Mouse (Mus musculus): ENCODE results near the gene 2410015M20Rik. TPM values are rescaled to one million over a fixed set of nuclear protein-coding genes. Genes with fewer than 3 reads are reported as not detected.

The 2410015M20Rik gene
- total and polyA plus RNA-seq, 3 experiments: 274 to 334 TPM; not detected in 1

- Histone ChIP-seq H3K79me2 (ENCODE audit: control insufficient read depth, insufficient read depth, low read length, poor library complexity) (no peaks in the 10 kb centered on the region), H3K4me3 (ENCODE audit: control insufficient read depth in 1 of 2, insufficient read depth in 1 of 2, low read depth in 2 of 2, low read length in 2 of 2) (no peak overlapping the region), H3K27me3 (ENCODE audit: control insufficient read depth in 1 of 2, insufficient read depth in 2 of 2, low read length in 2 of 2) (peaks cover 0 to 6% of the 10 kb centered on the region in 2 experiments; a peak in 2 of 4 replicates), H3K9ac (ENCODE audit: control insufficient read depth, low read depth, low read length, poor library complexity, severe bottlenecking) (no peak overlapping the region), H3K36me3 (ENCODE audit: control insufficient read depth in 1 of 2, insufficient read depth in 2 of 2, low read length in 2 of 2) (no peaks in the 10 kb centered on the region), H3K27ac (ENCODE audit: control insufficient read depth, low read depth, low read length) (no peak overlapping the region), H3K9me3 (replicated peaks; ENCODE audit: insufficient read depth, low read length) (no peaks in the 10 kb centered on the region), H3K4me1 (ENCODE audit: control insufficient read depth in 1 of 2, insufficient read depth in 2 of 2, low read length in 2 of 2) (peaks cover 0 to 2% of the 10 kb centered on the region in 2 experiments; a peak in 1 of 4 replicates)
- TF ChIP-seq GABPA (IDR thresholded peaks at IDR 0.05; ENCODE audit: low read depth, low read length) (no peak), ZMIZ1 (IDR thresholded peaks at IDR 0.05; ENCODE audit: low read depth, low read length) (no peak), CHD1 (IDR thresholded peaks at IDR 0.05; ENCODE audit: low read depth, low read length) (no peak), USF1 (IDR thresholded peaks at IDR 0.05; ENCODE audit: low read depth, low read length) (no peak), RCOR1 (IDR thresholded peaks at IDR 0.05; ENCODE audit: low read depth, low read length) (no peak), MYC (IDR thresholded peaks at IDR 0.05; ENCODE audit: low read depth, low read length) (no peak)
- no peak for DNase-seq (ENCODE audit: low read depth, low spot score)
These were observed 33.7 kb upstream of the 2410015M20Rik start for GRCm38 (mm10) chr17:56643237-56643636.

- no peak for TF ChIP-seq POLR2A (IDR thresholded peaks at IDR 0.05; ENCODE audit: control insufficient read depth in 1 of 2, insufficient read depth in 1 of 2, low read depth in 1 of 2, low read length in 2 of 2, poor library complexity in 1 of 2)
- no peak for TF ChIP-seq CHD2 (IDR thresholded peaks at IDR 0.05; ENCODE audit: low read length)
- no peak for TF ChIP-seq ZC3H11A (IDR thresholded peaks at IDR 0.05; ENCODE audit: low read depth, low read length)
- TF ChIP-seq E2F4 (IDR thresholded peaks at IDR 0.05; ENCODE audit: borderline replicate concordance, low read depth, low read length): no peak
- no peak for TF ChIP-seq NELFE (IDR thresholded peaks at IDR 0.05; ENCODE audit: low read depth, low read length)
- TF ChIP-seq ZMIZ1 (IDR thresholded peaks at IDR 0.05; ENCODE audit: low read depth, low read length): no peak
- TF ChIP-seq POLR2AphosphoS2 (IDR thresholded peaks at IDR 0.05; ENCODE audit: low read length): no peak
- Histone ChIP-seq H3K79me2 (ENCODE audit: control insufficient read depth, insufficient read depth, low read length, poor library complexity) (peaks cover 7% of the 10 kb centered on the region), H3K4me1 (ENCODE audit: control insufficient read depth in 1 of 2, insufficient read depth in 2 of 2, low read length in 2 of 2) (peaks cover 2 to 11% of the 10 kb centered on the region in 2 experiments; a peak in 3 of 4 replicates), H3K9ac (ENCODE audit: control insufficient read depth, low read depth, low read length, poor library complexity, severe bottlenecking) (no peak overlapping the region), H3K27ac (ENCODE audit: control insufficient read depth, low read depth, low read length) (no peak overlapping the region), H3K4me3 (ENCODE audit: control insufficient read depth in 1 of 2, insufficient read depth in 1 of 2, low read depth in 2 of 2, low read length in 2 of 2) (no peak overlapping the region), H3K9me3 (replicated peaks; ENCODE audit: insufficient read depth, low read length) (no peaks in the 10 kb centered on the region), H3K36me3 (ENCODE audit: control insufficient read depth in 1 of 2, insufficient read depth in 2 of 2, low read length in 2 of 2) (peaks cover 0 to 2% of the 10 kb centered on the region in 2 experiments; a peak in 2 of 4 replicates), H3K27me3 (ENCODE audit: control insufficient read depth in 1 of 2, insufficient read depth in 2 of 2, low read length in 2 of 2) (peaks cover 0 to 7% of the 10 kb centered on the region in 2 experiments; a peak in 2 of 4 replicates)
- DNase-seq (ENCODE audit: low read depth, low spot score): no peak
These were observed 24.5 kb upstream of the 2410015M20Rik start for GRCm38 (mm10) chr17:56634023-56634422.

- DNase-seq (ENCODE audit: low read depth, low spot score): no peak
- H3K27me3 ChIP-seq (ENCODE audit: control insufficient read depth in 1 of 2, insufficient read depth in 2 of 2, low read length in 2 of 2): no peaks in the 10 kb centered on the region; a peak in 1 of 4 replicates
- peaks cover 7% of the 10 kb centered on the region for H3K79me2 ChIP-seq (ENCODE audit: control insufficient read depth, insufficient read depth, low read length, poor library complexity)
- H3K4me3 ChIP-seq (ENCODE audit: control insufficient read depth in 1 of 2, insufficient read depth in 1 of 2, low read depth in 2 of 2, low read length in 2 of 2): no peak overlapping the region
- H3K36me3 ChIP-seq (ENCODE audit: control insufficient read depth in 1 of 2, insufficient read depth in 2 of 2, low read length in 2 of 2): peaks cover 0 to 2% of the 10 kb centered on the region in 2 experiments; a peak in 2 of 4 replicates
- H3K9me3 ChIP-seq (replicated peaks; ENCODE audit: insufficient read depth, low read length): no peaks in the 10 kb centered on the region
- TF ChIP-seq EP300 (IDR thresholded peaks at IDR 0.05; ENCODE audit: low read depth in 1 of 2, low read length in 2 of 2): no peak
- no peak for TF ChIP-seq ETS1 (IDR thresholded peaks at IDR 0.05; ENCODE audit: low read depth, low read length)
- TF ChIP-seq SIN3A (IDR thresholded peaks at IDR 0.05; ENCODE audit: low read length): no peak
- TF ChIP-seq MAX (IDR thresholded peaks at IDR 0.05; ENCODE audit: low read length): no peak
- TF ChIP-seq POLR2AphosphoS5 (IDR thresholded peaks at IDR 0.05; ENCODE audit: borderline replicate concordance, low read depth, low read length): no peak
- no peak for TF ChIP-seq ZNF384 (IDR thresholded peaks at IDR 0.05; ENCODE audit: low read depth, low read length)
- TF ChIP-seq TAL1 (IDR thresholded peaks at IDR 0.05; ENCODE audit: low read length): no peak
- TF ChIP-seq KAT2A (conservative IDR thresholded peaks at IDR 0.05; ENCODE audit: low read depth, low read length): no peak
- no peak for TF ChIP-seq E2F4 (IDR thresholded peaks at IDR 0.05; ENCODE audit: borderline replicate concordance, low read depth, low read length)
- no peak for TF ChIP-seq MAFK (IDR thresholded peaks at IDR 0.05; ENCODE audit: borderline replicate concordance, low read depth, low read length)
- peaks cover 2 to 20% of the 10 kb centered on the region in 2 experiments; a peak in 3 of 4 replicates for H3K4me1 ChIP-seq (ENCODE audit: control insufficient read depth in 1 of 2, insufficient read depth in 2 of 2, low read length in 2 of 2)
- no peak overlapping the region for H3K9ac ChIP-seq (ENCODE audit: control insufficient read depth, low read depth, low read length, poor library complexity, severe bottlenecking)
- H3K27ac ChIP-seq (ENCODE audit: control insufficient read depth, low read depth, low read length): no peak overlapping the region
These were observed 22.2 kb upstream of the 2410015M20Rik start for GRCm38 (mm10) chr17:56631807-56632206.

Data from MEL (cell line).